Mouse (Mus musculus) mouse trophoblast stem cell (cell line): ENCODE measurements around the gene Tmem38a.

Experiments used
- in situ Hi-C, 2 experiments: fragments of 300-500 bp; cut with MseI, MboI; formaldehyde crosslinking; loops; 2 replicates in 1 of 2; 3 replicates in 1 of 2; pipeline ENCODE4 v1.15.1; 2025

Tmem38a gene

DNA sequence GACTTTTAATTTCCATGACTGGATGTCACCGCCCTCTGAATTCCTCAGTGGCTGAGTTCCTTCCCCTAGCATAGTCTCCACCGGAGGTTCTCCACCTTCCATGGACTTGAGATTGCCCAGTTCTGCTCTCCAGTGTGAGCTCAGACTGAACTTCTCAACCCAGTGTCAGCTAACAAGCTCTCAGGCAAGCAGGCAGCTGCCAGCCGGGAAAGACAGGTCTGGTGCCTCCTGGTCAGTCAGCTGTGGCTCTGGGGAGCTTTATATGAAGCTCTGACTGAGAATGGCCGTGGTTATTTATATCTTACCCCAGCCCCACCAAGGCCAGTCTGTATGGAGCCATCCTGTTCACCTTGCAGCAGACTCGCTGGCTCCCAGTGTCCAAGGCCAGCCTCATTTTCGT, 12.5 kb downstream of the Tmem38a start:
- in situ Hi-C loops = no loop called here

DNA sequence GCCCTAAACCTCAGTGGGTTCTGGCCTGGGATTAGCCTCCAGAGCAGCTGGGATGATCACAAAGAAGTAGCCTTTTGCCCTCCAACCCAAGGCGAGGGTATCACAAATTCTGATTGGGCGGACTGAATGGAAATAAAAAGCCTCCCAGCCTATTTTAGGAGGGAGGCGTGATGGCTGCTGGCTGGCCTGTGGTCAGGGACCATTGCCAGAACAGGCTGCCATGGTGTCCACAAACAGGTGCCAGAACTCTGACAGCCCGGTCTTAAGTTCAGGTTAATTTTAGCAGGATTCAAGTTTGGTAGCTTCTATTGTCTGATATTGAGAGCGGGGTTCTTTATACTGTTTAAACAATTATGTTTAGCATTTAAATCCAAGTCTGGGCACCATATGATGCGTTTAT, 16.0 kb downstream of the Tmem38a start:
- in situ Hi-C loops = no loop called here

DNA sequence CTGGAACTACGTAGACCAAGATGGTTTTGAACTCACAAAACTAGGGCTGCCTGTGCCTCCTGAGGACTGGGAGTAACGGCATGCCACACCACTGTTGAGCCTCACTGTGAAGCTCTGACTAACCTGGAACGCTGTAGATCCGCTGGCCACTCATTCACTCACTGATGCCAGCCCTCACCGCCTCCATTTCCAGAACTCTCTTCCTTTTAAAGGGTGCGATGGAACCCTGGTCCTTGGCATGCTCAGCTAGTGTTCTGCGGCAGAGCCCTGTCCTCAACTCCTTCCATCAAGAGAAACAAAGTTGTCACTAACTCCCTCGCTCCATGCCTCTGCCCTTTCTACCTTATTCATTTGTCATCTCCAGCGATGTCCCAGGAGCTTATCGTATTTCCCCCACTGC, 17.0 kb downstream of the Tmem38a start:
- in situ Hi-C loops = no loop called here

DNA sequence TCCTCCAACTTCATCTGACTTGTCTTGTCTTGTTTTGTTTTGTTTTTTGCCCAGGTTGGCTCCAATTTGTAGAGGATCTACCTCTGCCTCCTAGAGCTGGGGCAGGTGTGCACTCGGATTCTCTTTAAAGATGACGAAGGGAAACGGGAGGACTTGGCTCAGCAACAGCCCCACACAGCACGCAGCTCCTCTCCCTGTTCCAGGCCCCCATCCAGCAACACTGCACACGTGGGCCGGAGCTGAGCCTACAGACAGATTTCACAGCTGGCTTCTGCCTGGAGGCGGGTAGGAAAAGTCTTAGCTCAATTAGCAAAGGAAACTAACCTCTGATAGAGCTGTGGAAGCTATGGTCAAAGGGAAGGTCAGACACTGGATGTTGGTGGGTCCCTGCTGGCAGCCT, 17.4 kb downstream of the Tmem38a start:
- in situ Hi-C loops = no loop called here

DNA sequence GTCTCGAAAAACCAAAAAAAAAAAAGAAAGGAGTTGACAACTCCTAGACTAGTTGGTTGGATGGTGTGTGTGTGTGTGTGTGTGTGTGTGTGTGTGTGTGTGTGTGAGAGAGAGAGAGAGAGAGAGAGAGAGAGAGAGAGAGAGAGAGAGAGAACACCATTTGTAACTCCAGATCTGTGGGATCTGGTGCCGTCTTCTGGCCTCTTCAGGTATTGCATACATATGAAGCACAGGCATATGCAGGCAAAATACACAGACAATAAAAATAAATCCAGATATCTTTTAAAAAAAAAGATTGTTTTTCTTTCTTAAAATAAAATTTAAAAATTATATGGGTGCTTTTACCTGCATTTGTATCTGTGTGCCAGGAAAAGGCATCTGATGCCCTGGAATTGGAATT, 18.3 kb downstream of the Tmem38a start:
- in situ Hi-C loops = no loop called here
